Mouse (Mus musculus) adrenal gland, postnatal 14 days (tissue): ENCODE results near the gene Gm12845. TPM values are rescaled to one million over a fixed set of nuclear protein-coding genes. Genes with fewer than 3 reads are reported as not detected.

Source experiments
- DNase-seq: peaks from one replicate; pipeline ENCODE4 v3.0.0; 2021; ENCODE audit warnings: mixed read lengths
- long read RNA-seq, 2 experiments: library from polyadenylated mRNA; stranded (forward); transcript quantifications; one replicate each; pipeline ENCODE4 v2.0.0; 2021
- total RNA-seq: library from RNA; stranded (reverse); gene quantifications from 2 replicates; pipeline ENCODE4 v1.2.3, GENCODE M21; 2021

The Gm12845 gene
- total RNA-seq: not detected in 2 replicates
- long read RNA-seq, experiment 1: 0 reads
- long read RNA-seq, experiment 2: 0 reads

GRCm38 (mm10) chr4:117724112-117724511 is at the start of gene Gm12845:
Gm12845 (plus strand) TSS chr4:117724412.
- no peak for DNase-seq

- peak; percentile 89 for DNase-seq
These were observed 47.3 kb upstream of the Gm12845 start for GRCm38 (mm10) chr4:117676903-117677302.

- DNase-seq: no peak
These were observed 43.2 kb upstream of the Gm12845 start for GRCm38 (mm10) chr4:117680963-117681362.

GRCm38 (mm10) chr4:117681931-117682461 is 42.2 kb upstream of the Gm12845 start, which contains the start of gene Dmap1:
Dmap1 (minus strand) TSS chr4:117682273.
- peak; percentile 89 for DNase-seq

- no peak for DNase-seq
These were observed 41.7 kb upstream of the Gm12845 start for GRCm38 (mm10) chr4:117682463-117682862.

- no peak for DNase-seq
These were observed 41.0 kb upstream of the Gm12845 start for GRCm38 (mm10) chr4:117683048-117683768.

- DNase-seq: no peak
These were observed 37.9 kb upstream of the Gm12845 start for GRCm38 (mm10) chr4:117686354-117686753.

GRCm38 (mm10) chr4:117705361-117705760 is 18.9 kb upstream of the Gm12845 start:
- peak; percentile 66 for DNase-seq

GRCm38 (mm10) chr4:117708780-117709550 is 15.2 kb upstream of the Gm12845 start:
- no peak for DNase-seq

- no peak for DNase-seq
These were observed 11.9 kb upstream of the Gm12845 start for GRCm38 (mm10) chr4:117712314-117712713.

- DNase-seq: no peak
These were observed 10.7 kb upstream of the Gm12845 start for GRCm38 (mm10) chr4:117713303-117714098.

- DNase-seq: no peak
These were observed 7.7 kb downstream of the Gm12845 start for GRCm38 (mm10) chr4:117731926-117732325.

- peak; percentile 47 for DNase-seq
These were observed 13.3 kb downstream of the Gm12845 start for GRCm38 (mm10) chr4:117737559-117737958.

- DNase-seq: peak; percentile 17
These were observed 28.3 kb downstream of the Gm12845 start for GRCm38 (mm10) chr4:117752469-117752868.

- DNase-seq: no peak
These were observed 35.9 kb downstream of the Gm12845 start for GRCm38 (mm10) chr4:117760151-117760550.

- no peak for DNase-seq
These were observed 41.2 kb downstream of the Gm12845 start, which contains the start of gene Klf17 for GRCm38 (mm10) chr4:117765416-117765815. Klf17 (minus strand) TSS chr4:117765648.

GRCm38 (mm10) chr4:117770935-117771334 is 46.7 kb downstream of the Gm12845 start:
- peak; percentile 80 for DNase-seq

- no peak for DNase-seq
These were observed 48.7 kb downstream of the Gm12845 start for GRCm38 (mm10) chr4:117772960-117773359.
